Mouse (Mus musculus) ES-E14 (cell line): ENCODE results near the gene Ccdc85c. TPM values are rescaled to one million over a fixed set of nuclear protein-coding genes. Genes with fewer than 3 reads are reported as not detected.

ENCODE experiments used
- DNase-seq: peaks from one replicate; pipeline ENCODE4 v3.0.0-alpha.2; 2013; ENCODE audit warnings: low read depth, low spot score
- H3K27ac ChIP-seq: 2 replicates; pipeline ENCODE4 v1.5.1; 2012; ENCODE audit warnings: low read depth, mild to moderate bottlenecking, low read length, moderate library complexity, mixed read lengths; ENCODE audit not compliant: poor library complexity, insufficient read depth, severe bottlenecking
- H3K36me3 ChIP-seq: 2 replicates; pipeline ENCODE4 v1.6.1; 2012; ENCODE audit warnings: mild to moderate bottlenecking, low read length, moderate library complexity, mixed read lengths; ENCODE audit not compliant: control insufficient read depth, poor library complexity, insufficient read depth, severe bottlenecking
- H3K4me1 ChIP-seq, 2 experiments: fragments of 150-350 bp in 1 of 2; sonication (generic) in 1 of 2; 2 replicates each; pipeline ENCODE4 v1.6.1; 2012; ENCODE audit warnings: low read length in 2 of 2, mild to moderate bottlenecking in 1 of 2, mixed read lengths in 1 of 2; ENCODE audit not compliant: control insufficient read depth in 2 of 2, insufficient read depth in 2 of 2, poor library complexity in 1 of 2
- H3K4me3 ChIP-seq, 2 experiments: fragments of 150-350 bp in 1 of 2; sonication (generic) in 1 of 2; 2 replicates each; pipeline ENCODE4 v1.5.1; 2012; ENCODE audit warnings: low read length in 2 of 2, low read depth in 1 of 2, mild to moderate bottlenecking in 1 of 2, mixed read lengths in 1 of 2; ENCODE audit not compliant: insufficient read depth in 1 of 2, poor library complexity in 1 of 2, severe bottlenecking in 1 of 2
- H3K9ac ChIP-seq: 2 replicates; pipeline ENCODE4 v1.6.1; 2012; ENCODE audit warnings: low read depth, mild to moderate bottlenecking, low read length, mixed read lengths; ENCODE audit not compliant: poor library complexity, insufficient read depth, severe bottlenecking
- H3K9me3 ChIP-seq: fragments of 150-350 bp; sonication (generic); 2 replicates; pipeline ENCODE4 v1.6.1; 2012; ENCODE audit warnings: low read depth, mild to moderate bottlenecking, low read length; ENCODE audit not compliant: control insufficient read depth, insufficient read depth
- CHD2 ChIP-seq: IDR thresholded peaks from 2 replicates; pipeline ENCODE4 v1.6.1; 2014; ENCODE audit warnings: mild to moderate bottlenecking, low read depth, low read length, inconsistent platforms
- HCFC1 ChIP-seq: IDR thresholded peaks from 2 replicates; pipeline ENCODE4 v1.6.1; 2012; ENCODE audit warnings: low read length, inconsistent platforms, borderline replicate concordance; ENCODE audit not compliant: insufficient read depth
- MAFK ChIP-seq: IDR thresholded peaks from 2 replicates; pipeline ENCODE4 v1.6.1; 2014; ENCODE audit warnings: mild to moderate bottlenecking, low read depth, low read length, inconsistent platforms; ENCODE audit not compliant: insufficient read depth
- ZC3H11A ChIP-seq: IDR thresholded peaks from 2 replicates; pipeline ENCODE4 v1.6.1; 2012; ENCODE audit warnings: low read depth, mild to moderate bottlenecking, inconsistent platforms, low read length, borderline replicate concordance
- ZNF384 ChIP-seq: IDR thresholded peaks from 2 replicates; pipeline ENCODE4 v1.6.1; 2012; ENCODE audit warnings: low read depth, low read length, inconsistent platforms
- in situ Hi-C, 2 experiments: fragments of 600-800 bp; cut with MboI; formaldehyde crosslinking; loops; one replicate each; pipeline ENCODE4 v1.15.1; 2025; ENCODE audit warnings: low sequenced_read_pairs in 2 of 2, inconsistent platforms in 1 of 2; ENCODE audit not compliant: unreplicated experiment in 2 of 2
- total RNA-seq: library from RNA; depleted of rRNA; stranded (reverse); fragments of 300-350 nt; gene quantifications from 2 replicates; pipeline ENCODE4 v1.2.3, GENCODE M21; 2012

The Ccdc85c gene
- total RNA-seq, 1 experiment = 21.9 TPM

GRCm38 (mm10) chr12:108286381-108286780, 11.2 kb upstream of the Ccdc85c start:
- DNase-seq = no peak
- in situ Hi-C loops = no loop called here
- H3K9ac ChIP-seq = peak overlapping the region; percentile 56; the same call in 1 of the 2 replicates
- H3K4me1 ChIP-seq = peaks cover 3 to 25% of the 10 kb centered on the region in 2 experiments; a peak in 2 of 4 replicates
- no peaks in the 10 kb centered on the region for H3K36me3 ChIP-seq
- no peaks in the 10 kb centered on the region for H3K9me3 ChIP-seq
- H3K4me3 ChIP-seq = peak overlapping the region in 1 of 2 experiments; percentile 15; a peak in 1 of 4 replicates
- peak overlapping the region; percentile 67; the same call in 1 of the 2 replicates for H3K27ac ChIP-seq
- TF ChIP-seq ZC3H11A (no peak), MAFK (no peak), HCFC1 (no peak), ZNF384 (no peak), CHD2 (no peak)

GRCm38 (mm10) chr12:108285225-108286011, 10.2 kb upstream of the Ccdc85c start:
- TF ChIP-seq MAFK (no peak), HCFC1 (no peak), ZNF384 (peak; percentile 92), ZC3H11A (no peak), CHD2 (no peak)
- Histone ChIP-seq H3K27ac (peak overlapping the region; percentile 67), H3K4me3 (peak overlapping the region; percentile 13 to 35; a peak in 3 of 4 replicates), H3K9me3 (no peaks in the 10 kb centered on the region), H3K9ac (peak overlapping the region; percentile 44; the same call in 1 of the 2 replicates), H3K4me1 (peaks cover 3 to 28% of the 10 kb centered on the region in 2 experiments; a peak in 2 of 4 replicates), H3K36me3 (no peaks in the 10 kb centered on the region)
- no peak for DNase-seq
- in situ Hi-C loops = no loop called here

- in situ Hi-C loops = no loop called here
- Histone ChIP-seq H3K4me1 (peaks cover 3 to 28% of the 10 kb centered on the region in 2 experiments; a peak in 2 of 4 replicates), H3K9me3 (no peaks in the 10 kb centered on the region), H3K4me3 (peak overlapping the region; percentile 13 to 35; a peak in 2 of 4 replicates), H3K9ac (peak overlapping the region; percentile 40; the same call in 1 of the 2 replicates), H3K27ac (0 out of 2 replicates have a peak overlapping the region, but pooled peaks have one; percentile 67), H3K36me3 (no peaks in the 10 kb centered on the region)
- no peak for DNase-seq
- TF ChIP-seq ZC3H11A (no peak), MAFK (no peak)
These were observed 9.4 kb upstream of the Ccdc85c start for GRCm38 (mm10) chr12:108284455-108285224.

- no peak for DNase-seq
- H3K4me3 ChIP-seq = no peak overlapping the region
- in situ Hi-C loops = no loop called here
These were observed 3.1 kb upstream of the Ccdc85c start for GRCm38 (mm10) chr12:108278221-108278918.

More at GRCm38 (mm10) chr12:108278221-108278918, 3.1 kb upstream of the Ccdc85c start:
- Histone ChIP-seq H3K9me3 (no peaks in the 10 kb centered on the region), H3K27ac (no peak overlapping the region), H3K9ac (no peak overlapping the region), H3K4me1 (peaks cover 11 to 28% of the 10 kb centered on the region in 2 experiments), H3K36me3 (no peaks in the 10 kb centered on the region)
- TF ChIP-seq ZC3H11A = no peak
- TF ChIP-seq HCFC1 = no peak
- no peak for TF ChIP-seq CHD2
- no peak for TF ChIP-seq ZNF384
- TF ChIP-seq MAFK = no peak
